Mouse (Mus musculus): ENCODE results near the gene Ltbp4.

DNA sequence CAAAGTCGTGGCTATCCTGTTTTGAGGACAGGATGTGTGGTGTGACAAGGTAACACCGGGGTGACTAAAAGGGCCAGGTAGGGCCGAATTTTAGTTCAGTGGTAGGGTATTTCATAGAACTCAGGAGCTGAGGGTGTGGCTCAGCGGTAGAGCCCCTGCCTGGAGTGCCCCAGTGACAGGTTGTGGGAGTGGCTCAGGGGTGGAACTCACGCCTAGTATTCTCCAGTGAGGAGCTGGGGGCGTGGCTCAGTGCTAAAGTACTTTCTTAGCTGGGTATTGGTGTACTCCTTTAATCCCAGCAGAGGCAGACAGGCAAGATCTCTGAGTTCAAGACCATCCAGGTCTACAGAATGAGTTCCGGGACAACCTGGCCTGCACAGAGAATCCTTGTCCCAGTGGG, 61.5 kb downstream of the Ltbp4 start:
- no peak for TF ChIP-seq MAFK (IDR thresholded peaks at IDR 0.05; ENCODE audit: insufficient read depth, low read depth, low read length)
- TF ChIP-seq ZNF384 (IDR thresholded peaks at IDR 0.05; ENCODE audit: low read depth, low read length), result no peak

Data from ES-E14 (cell line).